Mouse (Mus musculus) urinary bladder, postnatal 25 days (tissue): ENCODE results near the gene Ripor2.

Experiments used
- DNase-seq: peaks from one replicate; pipeline ENCODE4 v3.0.0; 2022; ENCODE audit warnings: low spot score

The Ripor2 gene

GRCm38 (mm10) chr13:24712581-24713130 is 130.7 kb downstream of the Ripor2 start:
- no peak for DNase-seq

GRCm38 (mm10) chr13:24713434-24714000 is 131.5 kb downstream of the Ripor2 start:
- DNase-seq, result peak; percentile 89

GRCm38 (mm10) chr13:24714360-24714885 is 132.4 kb downstream of the Ripor2 start:
- DNase-seq, result no peak

DNA sequence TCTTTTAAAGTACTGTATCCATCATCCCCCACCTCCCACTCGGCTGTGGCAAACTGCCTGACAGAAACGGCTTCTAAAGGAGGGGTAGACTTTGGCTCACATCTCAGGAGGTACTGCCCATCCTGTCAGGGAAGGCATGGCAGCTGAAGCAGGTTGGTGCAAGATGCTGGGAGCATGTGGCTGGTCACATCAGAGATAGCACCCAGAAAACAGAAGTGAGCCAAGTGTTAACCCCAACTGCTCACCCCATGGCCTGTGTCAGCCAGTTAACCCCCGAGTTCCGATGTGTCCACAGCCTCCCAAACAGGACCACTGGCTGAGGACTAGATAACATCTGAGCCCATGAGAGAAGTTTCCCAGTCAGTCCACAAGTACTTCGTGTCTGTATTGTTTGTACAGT is 133.6 kb downstream of the Ripor2 start:
- DNase-seq, result no peak

- no peak for DNase-seq
Observed at GRCm38 (mm10) chr13:24716441-24716840, 134.5 kb downstream of the Ripor2 start.

- DNase-seq, result no peak
Observed at GRCm38 (mm10) chr13:24717677-24718076, 135.7 kb downstream of the Ripor2 start.

GRCm38 (mm10) chr13:24721502-24721901 is 139.5 kb downstream of the Ripor2 start:
- DNase-seq, result no peak

DNA sequence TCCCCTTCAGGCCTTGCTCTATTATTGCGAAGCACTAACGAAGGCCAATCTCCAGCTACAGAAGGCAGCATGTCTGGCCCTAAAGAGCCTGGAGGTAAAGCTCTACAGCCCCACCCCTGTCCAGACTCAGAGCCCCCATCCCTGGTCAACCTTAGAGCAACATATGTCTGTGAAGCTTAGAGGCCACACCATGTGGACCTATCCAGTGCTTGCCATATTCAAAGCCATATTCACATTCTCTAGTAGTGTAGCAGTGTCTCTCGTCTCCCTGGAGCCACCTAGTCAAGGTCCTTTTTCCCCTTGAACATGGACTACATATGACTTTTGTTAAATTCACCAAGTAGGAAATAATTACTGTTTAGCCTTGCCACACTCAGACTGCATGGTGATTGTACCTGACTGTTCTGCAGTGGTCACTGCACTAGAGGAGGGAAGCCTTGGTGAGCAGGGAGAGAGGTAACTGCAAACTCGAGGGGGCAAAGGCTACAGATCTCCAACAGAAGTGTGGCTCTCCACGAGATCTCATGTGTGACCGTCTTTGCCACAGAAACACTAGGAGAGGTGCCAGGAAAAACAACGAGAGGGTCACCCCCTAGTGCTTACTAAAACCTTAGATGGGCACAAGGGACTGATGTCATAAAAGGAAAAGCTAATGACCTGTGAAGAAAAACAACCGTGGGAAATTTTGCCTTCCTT is 141.9 kb downstream of the Ripor2 start:
- DNase-seq, result no peak

DNA sequence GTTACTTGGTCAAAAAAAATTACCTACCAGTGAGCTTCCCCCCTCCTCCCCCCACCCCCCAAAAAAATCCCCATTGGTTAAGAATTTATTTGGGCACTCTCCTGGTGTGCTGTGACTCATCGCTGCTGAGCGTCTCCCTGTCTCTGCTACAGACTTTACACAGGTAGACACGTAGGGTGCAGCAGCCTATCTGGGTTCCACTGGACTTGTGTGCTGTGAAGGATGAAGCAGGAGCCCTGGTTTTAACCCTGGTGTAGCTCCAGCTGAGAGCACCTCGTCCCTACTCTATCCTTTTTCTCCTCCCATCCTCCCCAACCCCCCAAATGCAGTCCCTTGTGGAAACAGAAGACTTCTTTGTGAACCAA is 142.4 kb downstream of the Ripor2 start:
- no peak for DNase-seq

GRCm38 (mm10) chr13:24729128-24729527 is 147.1 kb downstream of the Ripor2 start:
- no peak for DNase-seq

- DNase-seq, result no peak
Observed at GRCm38 (mm10) chr13:24734502-24734901, 152.5 kb downstream of the Ripor2 start.

- no peak for DNase-seq
Observed at GRCm38 (mm10) chr13:24735608-24736131, 153.7 kb downstream of the Ripor2 start.

DNA sequence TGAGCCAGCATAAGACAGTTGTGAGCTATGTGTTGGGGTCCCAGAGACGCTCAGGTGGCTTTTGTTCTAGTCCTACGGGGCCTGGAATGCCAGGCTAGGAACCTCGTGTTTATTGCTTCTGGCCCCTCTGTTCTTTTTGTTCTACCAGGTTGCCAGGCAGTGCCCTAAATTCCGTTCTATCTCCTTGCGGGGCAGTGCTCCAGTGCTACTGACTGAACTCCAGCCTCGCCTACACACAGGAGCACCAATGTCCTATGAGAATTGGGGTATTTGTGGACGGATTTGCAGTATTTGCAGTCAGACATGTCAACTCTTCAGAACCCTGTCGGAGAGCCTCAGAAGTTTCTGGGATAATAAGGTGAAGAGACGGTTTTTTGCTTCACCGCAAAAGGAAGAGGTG is 159.0 kb downstream of the Ripor2 start, which contains the start of gene Armh2:
TSS of gene Armh2 (plus strand) at position 205 of the 400 bp plus-strand sequence.
- DNase-seq, result no peak

DNA sequence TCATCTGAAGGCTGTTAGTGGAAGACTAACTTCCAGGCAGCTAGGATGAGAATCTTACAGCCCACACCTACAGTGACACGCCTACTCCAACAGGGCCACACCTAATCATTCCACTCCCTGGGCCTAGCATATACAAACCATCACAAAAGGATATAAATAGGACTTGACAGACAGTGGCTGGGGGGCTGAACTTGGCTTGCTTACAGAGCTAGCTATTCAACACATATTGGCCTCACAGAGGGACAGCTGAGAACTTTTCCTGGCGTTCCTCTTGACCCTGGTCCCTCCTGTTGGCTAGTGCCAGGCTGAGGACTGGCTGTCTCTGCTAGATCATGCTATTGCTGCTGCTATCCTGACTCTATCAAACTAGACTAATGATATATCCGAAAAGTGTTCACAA is 165.8 kb downstream of the Ripor2 start:
- DNase-seq, result no peak

DNA sequence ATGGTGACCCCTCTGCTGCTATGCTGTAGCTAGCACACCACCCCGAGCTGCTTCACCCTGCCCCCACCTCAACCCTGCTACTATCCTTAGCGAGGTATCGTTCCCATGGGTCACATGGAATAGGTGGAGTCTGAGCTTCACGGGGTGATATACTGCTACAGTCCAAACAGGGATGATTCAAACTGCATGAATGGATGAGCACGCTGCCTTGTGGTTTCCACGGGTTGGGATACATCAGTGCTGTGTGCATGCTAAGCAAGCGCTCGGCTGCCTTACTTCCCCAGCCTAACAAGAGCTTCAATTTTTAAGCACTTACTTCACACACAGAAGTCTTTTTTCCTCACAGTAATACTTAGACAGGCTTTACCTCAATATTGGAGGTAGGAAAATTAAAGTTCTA is 168.8 kb downstream of the Ripor2 start:
- no peak for DNase-seq

DNA sequence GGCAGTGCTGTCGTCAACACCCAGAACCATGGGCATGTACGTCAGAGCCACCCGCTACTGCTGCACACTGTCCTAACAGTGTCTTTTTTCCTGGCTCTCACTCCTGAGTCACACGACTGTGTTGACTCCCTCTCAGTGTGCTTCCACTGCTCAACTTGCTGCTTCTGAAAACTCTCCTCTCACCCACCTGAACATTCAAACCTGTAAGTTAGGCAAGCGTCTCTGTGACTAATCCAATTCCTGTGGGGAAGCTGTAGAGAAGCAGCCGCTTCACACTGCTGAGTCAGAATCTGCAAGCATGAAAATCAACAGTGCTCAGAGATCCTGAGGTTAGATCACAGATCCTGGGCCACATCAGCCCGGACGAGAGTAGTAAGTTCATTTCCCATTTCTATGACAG is 169.4 kb downstream of the Ripor2 start:
- DNase-seq, result no peak

GRCm38 (mm10) chr13:24756756-24757155 is 174.8 kb downstream of the Ripor2 start:
- no peak for DNase-seq

- DNase-seq, result no peak
Observed at GRCm38 (mm10) chr13:24757820-24758564, 176.0 kb downstream of the Ripor2 start.

DNA sequence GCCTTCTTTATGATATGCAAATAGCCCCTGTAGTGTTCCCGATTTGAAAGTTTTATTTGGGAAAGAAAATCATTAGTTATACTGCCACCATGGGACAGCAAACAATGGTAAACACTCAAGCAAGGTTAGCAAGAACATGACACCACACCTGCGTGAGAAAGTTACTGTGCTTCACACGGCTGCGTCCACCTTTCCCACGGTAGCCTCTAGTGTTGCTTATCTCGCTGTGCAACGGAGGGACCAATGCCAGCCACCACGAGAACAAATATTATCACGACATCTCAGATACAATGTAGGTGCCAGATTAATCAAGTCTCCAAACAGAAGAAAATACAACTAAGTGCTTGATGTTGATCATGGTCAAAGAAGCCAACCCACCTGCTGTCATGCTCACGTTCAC is 177.5 kb downstream of the Ripor2 start:
- no peak for DNase-seq

- no peak for DNase-seq
Observed at GRCm38 (mm10) chr13:24760351-24760870, 178.4 kb downstream of the Ripor2 start.

GRCm38 (mm10) chr13:24761083-24761402 is 179.1 kb downstream of the Ripor2 start:
- no peak for DNase-seq
